Mouse (Mus musculus) adrenal gland, adult 18-20 months (tissue): ENCODE data around the gene Igf1r. TPM values are rescaled to one million over a fixed set of nuclear protein-coding genes. Genes with fewer than 3 reads are reported as not detected.

Source experiments
- DNase-seq, 2 experiments: peaks; one replicate each; pipeline ENCODE4 v3.0.0; 2021 to 2022; ENCODE audit warnings: low spot score in 2 of 2
- total RNA-seq, 2 experiments: library from RNA; stranded (reverse); gene quantifications; 1 replicate in 1 of 2; 2 replicates in 1 of 2; pipeline ENCODE4 v1.2.3; 2021

Igf1r gene
- total RNA-seq, 2 experiments from 2014 or later = 56.6 to 128 TPM

DNA sequence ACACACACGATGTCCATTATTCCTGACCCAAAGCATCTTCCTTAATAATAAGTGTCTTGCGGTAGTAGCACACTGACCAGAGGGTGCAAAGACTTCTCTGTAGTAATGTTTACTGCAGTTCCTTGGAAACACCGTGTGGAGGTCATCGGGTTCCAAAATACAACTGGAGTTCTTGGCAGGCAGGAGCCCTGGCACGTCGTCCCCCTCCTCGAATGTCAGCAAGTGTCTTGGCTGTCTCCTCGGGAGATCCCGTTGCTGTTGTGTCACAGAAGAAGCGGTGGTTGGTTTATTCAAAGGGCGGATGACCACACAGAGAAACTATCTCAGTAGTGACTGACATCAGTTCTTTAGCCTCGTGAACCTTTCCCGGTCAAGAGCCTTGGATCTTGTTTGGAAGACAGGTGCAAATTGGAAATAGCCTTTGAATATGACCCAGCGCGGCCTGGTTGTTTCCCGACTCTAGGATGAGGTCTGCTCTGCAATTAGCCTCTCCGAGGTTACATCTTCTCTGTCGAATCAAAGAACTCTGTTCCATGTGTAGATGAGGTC is 263.0 kb downstream of the Igf1r start:
- DNase-seq = no peak

DNA sequence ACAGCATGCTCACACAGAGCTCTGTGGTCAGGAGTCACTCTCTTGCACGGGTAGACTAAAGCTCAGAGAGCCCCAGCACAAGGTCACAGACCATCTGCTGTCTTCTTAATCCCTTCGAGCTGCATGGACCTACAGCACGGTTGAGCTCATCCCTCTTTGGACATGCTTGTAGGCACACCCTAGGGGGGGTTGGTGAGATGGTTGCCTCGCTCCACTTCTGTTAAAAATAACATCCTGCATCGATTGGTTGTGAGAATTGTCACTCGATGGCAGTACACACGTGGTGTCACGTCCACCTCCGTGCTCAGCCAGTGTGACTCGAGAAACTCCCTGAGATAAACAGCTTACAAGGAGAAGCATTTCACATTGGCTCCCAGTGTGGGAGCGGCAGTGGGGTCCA is 266.3 kb downstream of the Igf1r start:
- DNase-seq = no peak

DNA sequence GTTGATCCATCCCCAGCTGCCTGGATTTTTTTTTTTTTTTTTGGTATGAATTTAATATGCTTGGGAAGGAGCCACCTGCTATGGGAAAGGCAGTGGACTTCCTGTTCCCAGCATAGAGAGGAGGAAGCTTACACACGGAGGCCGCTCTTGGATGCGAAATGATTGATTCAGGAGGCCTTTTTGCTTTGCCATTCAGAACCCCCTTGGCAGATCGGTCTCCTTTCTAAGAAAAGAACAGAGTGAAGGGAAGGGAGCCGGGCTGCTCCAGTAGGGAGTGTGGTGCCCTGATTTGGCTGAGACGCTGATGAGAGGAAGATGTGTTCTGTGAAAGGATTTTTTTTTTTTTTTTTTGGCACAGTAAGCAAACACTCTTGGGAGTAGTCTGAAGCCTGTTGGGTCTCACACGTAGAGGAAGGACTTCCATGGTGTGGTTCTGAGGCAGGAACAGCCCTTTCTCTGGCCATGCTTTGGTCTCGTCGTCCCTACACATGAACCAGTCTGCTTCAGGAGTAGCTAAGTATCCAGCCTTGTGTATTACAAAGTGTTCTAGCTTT is 269.1 kb downstream of the Igf1r start:
- no peak for DNase-seq

DNA sequence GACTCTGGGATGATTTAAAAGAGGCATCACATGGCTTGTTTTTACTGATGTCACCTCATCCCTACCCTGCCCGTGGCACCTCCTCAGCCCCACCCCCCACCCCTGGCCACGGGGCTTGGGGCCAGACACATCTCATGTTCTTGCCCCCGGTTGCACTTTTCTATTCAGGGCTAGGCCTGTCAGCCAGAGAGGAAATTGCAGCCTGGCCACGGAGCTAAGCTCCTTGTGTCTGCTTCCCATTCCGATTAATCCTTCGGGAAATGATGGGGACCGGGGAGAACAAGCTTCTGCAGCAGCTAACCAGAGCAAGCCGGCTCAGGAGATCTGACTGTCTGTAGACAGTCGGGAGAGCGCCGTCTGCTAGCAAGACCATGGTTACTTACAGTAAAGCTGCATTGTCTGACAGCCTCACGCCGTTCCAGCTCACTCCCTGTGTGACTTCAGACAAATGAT is 270.8 kb downstream of the Igf1r start:
- DNase-seq = no peak

DNA sequence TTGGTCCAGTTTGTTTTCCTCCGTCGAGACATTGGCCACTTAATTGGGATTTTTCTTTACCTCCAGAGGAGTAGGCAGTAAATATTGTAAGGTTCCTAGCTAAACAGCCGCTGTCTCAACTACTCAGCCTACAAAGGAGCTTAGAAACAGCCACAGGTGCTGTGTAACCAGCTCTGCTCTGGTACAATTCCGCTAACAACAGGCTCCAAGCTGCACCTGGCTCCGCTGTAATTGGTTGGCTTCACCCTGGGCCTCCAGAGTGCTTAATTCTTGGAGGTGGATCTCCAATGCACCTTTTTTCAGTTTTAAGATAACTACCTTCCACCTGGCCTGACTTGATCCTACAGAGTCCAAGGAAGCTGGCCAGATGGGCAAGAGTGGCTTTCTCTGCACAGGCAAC is 271.4 kb downstream of the Igf1r start:
- no peak for DNase-seq

- no peak for DNase-seq
Observed at GRCm38 (mm10) chr7:68225427-68226054, 272.9 kb downstream of the Igf1r start.

GRCm38 (mm10) chr7:68227021-68227420 is 274.4 kb downstream of the Igf1r start:
- no peak for DNase-seq

- DNase-seq = no peak
Observed at GRCm38 (mm10) chr7:68227621-68228020, 275.0 kb downstream of the Igf1r start.

DNA sequence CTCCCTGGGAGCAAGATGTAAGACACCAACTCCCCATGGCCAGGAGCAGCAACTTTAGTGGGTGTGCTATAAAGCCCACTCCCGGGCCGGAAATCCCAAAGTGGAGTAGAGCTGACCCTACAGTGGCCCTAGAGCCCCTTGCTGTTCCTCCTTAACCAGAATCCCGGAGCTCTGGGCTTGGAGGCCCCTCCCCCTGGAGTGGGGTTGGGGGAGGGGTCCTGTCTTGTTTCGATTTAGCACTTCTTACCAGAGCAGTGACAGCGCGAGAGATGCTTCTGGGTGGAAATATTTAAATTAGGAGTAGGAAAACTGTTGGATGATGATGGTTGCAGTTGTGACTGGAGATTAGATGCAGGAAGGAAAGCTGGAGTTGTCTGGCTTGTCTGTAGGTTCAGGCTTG is 275.9 kb downstream of the Igf1r start:
- no peak for DNase-seq

DNA sequence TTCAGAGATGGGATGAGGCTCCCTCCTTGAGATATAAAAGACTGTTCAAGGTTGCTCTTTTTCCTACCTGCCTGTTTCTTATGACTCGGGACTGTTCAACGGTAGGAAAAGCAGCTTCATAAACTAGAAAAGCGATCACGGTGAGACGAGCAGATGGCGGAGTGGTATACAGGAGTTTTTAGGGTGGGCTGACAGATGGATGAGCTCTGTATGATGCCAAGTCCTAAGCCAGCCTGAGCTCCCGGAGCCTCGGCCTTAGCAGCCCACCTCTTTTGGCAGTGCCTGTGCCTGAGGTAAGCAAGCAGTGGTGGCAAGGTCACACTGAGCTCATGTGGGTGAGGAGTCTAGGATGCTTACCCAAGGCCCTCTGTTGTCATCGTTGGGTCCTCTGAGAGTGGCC is 278.2 kb downstream of the Igf1r start:
- no peak for DNase-seq

GRCm38 (mm10) chr7:68232521-68232920 is 279.9 kb downstream of the Igf1r start:
- DNase-seq = no peak

DNA sequence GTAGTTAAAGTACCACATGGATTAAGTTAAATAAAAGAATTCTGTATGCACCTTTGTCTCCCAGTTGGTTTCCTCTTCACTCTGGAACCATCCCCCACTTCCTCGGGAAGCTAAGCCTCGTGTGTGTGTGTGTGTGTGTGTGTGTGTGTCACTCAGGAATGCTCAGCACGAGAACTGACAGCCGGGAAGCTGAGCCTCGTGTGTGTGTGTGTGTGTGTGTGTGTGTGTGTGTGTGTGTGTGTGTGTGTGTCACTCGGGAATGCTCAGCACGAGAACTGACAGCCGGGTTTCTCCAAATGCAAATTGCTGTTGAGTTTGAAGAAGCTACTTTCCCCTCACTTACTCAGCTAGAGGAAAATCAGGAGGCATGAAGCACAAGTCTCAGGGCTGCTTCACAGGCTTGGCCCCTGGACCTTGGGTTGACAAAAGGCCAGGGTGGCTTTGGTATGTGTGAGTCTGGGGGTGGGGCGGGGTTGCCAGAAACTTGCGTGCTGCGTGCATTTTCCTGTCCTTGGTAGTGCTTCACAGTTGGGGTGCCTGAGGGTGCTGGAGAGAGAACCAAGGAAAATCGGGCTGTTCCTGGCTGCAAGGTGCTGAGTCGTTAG is 281.1 kb downstream of the Igf1r start:
- no peak for DNase-seq

GRCm38 (mm10) chr7:68236817-68237216 is 284.2 kb downstream of the Igf1r start:
- DNase-seq = no peak

GRCm38 (mm10) chr7:68239220-68239827 is 286.7 kb downstream of the Igf1r start:
- no peak for DNase-seq

- DNase-seq = no peak
Observed at GRCm38 (mm10) chr7:68241205-68241604, 288.6 kb downstream of the Igf1r start.

GRCm38 (mm10) chr7:68245681-68246080 is 293.1 kb downstream of the Igf1r start:
- no peak for DNase-seq

DNA sequence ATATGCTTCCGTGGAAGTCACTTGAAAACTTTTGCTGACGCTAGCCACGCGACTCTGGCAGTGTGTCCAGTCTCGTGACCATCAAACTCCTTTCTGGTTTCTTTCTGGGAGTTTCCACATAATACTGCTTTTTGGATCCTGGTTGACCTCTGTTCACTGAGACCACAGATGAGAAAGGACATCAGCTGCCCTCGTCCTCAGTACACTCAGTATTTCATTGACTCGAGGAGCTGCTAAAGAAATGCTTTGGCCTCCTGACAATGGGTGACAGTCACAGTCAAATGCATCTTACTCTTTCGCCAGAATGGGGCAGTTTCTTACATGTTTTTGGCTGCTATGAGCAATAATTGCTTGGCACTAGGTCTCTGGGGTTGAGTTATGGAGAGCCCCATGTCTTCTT is 293.6 kb downstream of the Igf1r start:
- no peak for DNase-seq

- no peak for DNase-seq
Observed at GRCm38 (mm10) chr7:68250411-68250810, 297.8 kb downstream of the Igf1r start.

DNA sequence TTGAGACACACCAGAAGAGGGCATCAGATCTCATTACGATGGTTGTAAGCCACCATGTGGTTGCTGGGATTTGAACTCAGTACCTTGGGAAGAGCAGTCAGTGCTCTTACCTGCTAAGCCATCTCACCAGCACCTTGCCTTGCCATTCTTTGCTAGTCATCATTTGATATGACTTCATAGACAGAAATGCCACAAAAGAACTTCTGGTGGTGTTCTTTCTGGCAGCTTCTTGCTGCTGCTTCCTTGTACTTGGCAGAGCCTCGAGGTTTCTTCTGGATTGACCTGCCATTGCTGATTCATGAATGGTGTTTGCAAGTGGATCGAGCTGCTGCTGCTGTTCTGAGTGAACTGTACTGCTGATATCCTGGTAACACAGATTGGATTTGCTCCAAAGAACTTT is 298.3 kb downstream of the Igf1r start:
- no peak for DNase-seq

DNA sequence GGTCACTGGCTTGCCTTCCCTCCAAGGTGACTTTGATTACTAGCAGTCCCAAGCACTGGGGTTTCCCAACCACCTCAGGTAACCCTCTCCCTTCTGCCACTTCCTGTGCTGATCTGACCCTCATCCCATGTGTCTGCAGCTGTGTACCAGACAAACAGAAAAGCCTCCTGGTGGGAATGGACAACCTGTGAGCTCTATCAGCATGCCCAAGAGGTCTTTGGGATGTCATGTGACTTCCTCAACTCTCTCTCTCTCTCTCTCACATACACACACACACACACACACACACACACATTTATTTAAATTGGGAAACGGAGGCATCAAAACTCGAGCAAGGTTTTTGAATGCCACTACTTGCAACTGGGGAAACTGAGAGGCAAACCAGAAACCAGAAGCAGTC is 305.1 kb downstream of the Igf1r start:
- DNase-seq = no peak

DNA sequence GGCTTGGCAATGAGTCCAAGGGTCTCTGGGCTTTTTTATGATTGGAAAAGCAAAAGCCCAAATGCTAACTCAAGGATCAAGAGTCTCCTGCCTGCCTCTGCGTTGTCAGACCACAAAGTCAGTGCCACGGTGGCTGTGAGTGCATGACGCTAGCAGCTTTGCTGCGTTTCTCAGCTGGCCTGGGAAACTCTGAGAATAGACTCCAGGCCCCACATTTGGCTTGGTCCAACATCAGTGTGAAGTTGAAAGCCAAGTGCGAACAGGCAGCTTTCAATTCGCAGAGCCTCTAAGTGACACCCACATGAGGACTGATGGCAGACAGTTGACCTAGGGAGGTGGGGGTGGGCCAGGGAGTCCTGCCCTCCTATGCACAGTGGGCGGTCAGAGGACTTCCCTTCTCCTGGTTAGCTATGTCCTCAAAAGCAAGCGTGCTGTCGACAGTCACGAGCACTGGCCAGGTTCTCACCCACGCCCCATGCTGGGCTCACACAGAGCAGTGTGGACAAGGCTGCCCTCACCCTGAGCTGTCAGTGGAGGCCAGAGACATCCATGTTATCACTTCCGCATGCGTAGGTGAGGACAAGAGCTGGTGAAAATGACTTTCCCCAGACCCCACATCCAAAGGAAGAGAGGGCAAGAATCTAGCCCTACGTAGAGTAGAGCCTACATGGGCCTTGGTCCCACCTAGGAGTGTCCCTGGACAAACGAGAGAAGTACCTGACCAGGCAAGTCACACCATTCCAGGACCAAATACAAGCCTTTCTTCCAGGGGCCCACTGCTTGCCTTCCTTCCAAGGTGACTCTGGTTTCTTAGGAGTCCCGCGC is 305.9 kb downstream of the Igf1r start:
- DNase-seq = no peak
